Mouse (Mus musculus) cortical plate, adult 2 months (tissue): ENCODE measurements at regions not wholly inside any gene's neighbourhood (a gene's known extent, or its start where the extent isn't known, plus 50 kb on each side); places are given as distances from the start of the nearest gene placed in this dataset.

Experiments
- CTCF ChIP-seq: fragments of 200-500 bp; IDR thresholded peaks from 2 replicates; pipeline ENCODE4 v1.5.1; 2011; ENCODE audit warnings: mild to moderate bottlenecking, control low read depth, low read length; ENCODE audit not compliant: insufficient read depth; ENCODE audit errors: extremely low read depth
- POLR2A ChIP-seq: fragments of 200-500 bp; IDR thresholded peaks from 2 replicates; pipeline ENCODE4 v1.6.1; 2011; ENCODE audit warnings: mild to moderate bottlenecking, low read length, control low read depth; ENCODE audit not compliant: insufficient read depth; ENCODE audit errors: extremely low read depth

DNA sequence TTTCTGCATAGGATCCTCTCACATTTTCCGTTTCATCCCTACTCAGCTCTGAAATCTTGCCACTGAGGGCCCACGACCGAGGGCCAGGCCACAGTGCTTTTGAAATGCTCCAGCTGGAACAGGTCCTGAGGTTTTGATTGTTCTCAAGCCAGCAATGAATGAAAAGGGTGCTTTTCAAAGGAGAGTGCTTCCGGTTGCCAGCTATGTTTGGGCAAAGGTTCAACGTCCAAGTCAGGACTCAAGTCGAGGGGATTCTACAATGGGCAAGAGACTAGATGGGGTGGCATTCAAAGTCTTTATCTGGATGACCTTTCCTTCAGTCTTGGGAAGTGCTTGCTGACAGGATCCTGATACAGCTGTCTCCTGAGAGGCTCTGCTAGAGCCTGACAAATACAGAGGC, 89.8 kb downstream of the Gm21750 start:
- TF ChIP-seq POLR2A (no peak), CTCF (no peak)
